Mouse (Mus musculus): ENCODE results near the gene Tagln2. TPM values are rescaled to one million over a fixed set of nuclear protein-coding genes. Genes with fewer than 3 reads are reported as not detected.

The Tagln2 gene
- polyA plus RNA-seq (2014; fragmentation: Nextera tagmentation; extraction: Ambion mirVana): 25.7 and 43.5 TPM in 2 replicates

GRCm38 (mm10) chr1:172499765-172500441 is at the start of gene Tagln2:
Gene Tagln2, plus strand, starts transcription at chr1:172500047.
- Histone ChIP-seq H3K4me2 (ENCODE audit: low read length) (peak within 1 kb of the TSS; percentile 52), H3K9ac (replicated peaks; ENCODE audit: low read length) (peak within 1 kb of the TSS; percentile 17; the same call in 1 of the 2 replicates), H3K27me3 (ENCODE audit: control insufficient read depth, insufficient read depth, low read length) (peaks cover 37% of the 10 kb centered on the region; the same call in 1 of the 2 replicates), H3K9me3 (ENCODE audit: control insufficient read depth, low read length) (no peaks in the 10 kb centered on the region), H3K36me3 (ENCODE audit: control insufficient read depth, insufficient read depth, low read length) (peaks cover 36% of the 10 kb centered on the region), H3K4me1 (ENCODE audit: control insufficient read depth, insufficient read depth, low read length) (peaks cover 37% of the 10 kb centered on the region), H3K27ac (replicated peaks; ENCODE audit: low read depth, low read length) (peak within 1 kb of the TSS; percentile 4; the same call in 1 of the 2 replicates), H3K4me3 (replicated peaks; ENCODE audit: low read depth, low read length) (peak within 1 kb of the TSS; percentile 32)
- ATAC-seq (ENCODE audit: low FRiP score, low TSS enrichment): peak; percentile 37
- DNase-seq: peak; percentile 70
- WGBS: 2% methylated on average over 30 of the region's 30 CpGs

DNA sequence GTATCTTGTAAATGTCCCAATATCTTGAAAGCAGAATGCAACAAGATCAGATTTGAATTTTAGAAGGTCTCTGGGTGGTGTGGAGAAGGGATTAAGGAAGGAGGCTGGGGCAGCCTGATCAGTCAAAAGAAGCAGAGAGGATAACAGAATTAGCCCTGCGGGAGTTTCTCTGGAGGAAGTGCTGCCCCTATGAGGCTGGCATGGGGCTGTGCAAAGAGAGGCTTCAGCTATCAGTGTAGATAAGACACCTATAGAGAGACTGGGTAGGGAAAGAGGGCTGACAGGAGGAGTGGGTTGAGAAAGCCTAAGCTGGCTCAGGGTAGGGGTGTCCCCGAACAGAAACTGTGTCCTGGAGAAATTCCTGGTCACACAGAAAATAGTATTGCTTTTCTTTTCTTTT is 49.6 kb upstream of the Tagln2 start:
- H3K9me3 ChIP-seq (ENCODE audit: control insufficient read depth, low read length): no peaks in the 10 kb centered on the region
- ATAC-seq (ENCODE audit: low FRiP score, low TSS enrichment): no peak
- no peaks in the 10 kb centered on the region for H3K36me3 ChIP-seq (ENCODE audit: control insufficient read depth, insufficient read depth, low read length)
- no peaks in the 10 kb centered on the region for H3K27me3 ChIP-seq (ENCODE audit: control insufficient read depth, insufficient read depth, low read length)
- no peaks in the 10 kb centered on the region for H3K4me1 ChIP-seq (ENCODE audit: control insufficient read depth, insufficient read depth, low read length)
- no peak overlapping the region for H3K4me2 ChIP-seq (ENCODE audit: low read length)
- DNase-seq: peak; percentile 17
- no peak overlapping the region for H3K27ac ChIP-seq (replicated peaks; ENCODE audit: low read depth, low read length)
- WGBS: 17% methylated on average over 2 of the region's 2 CpGs
- no peak overlapping the region for H3K9ac ChIP-seq (replicated peaks; ENCODE audit: low read length)
- no peak overlapping the region for H3K4me3 ChIP-seq (replicated peaks; ENCODE audit: low read depth, low read length)

GRCm38 (mm10) chr1:172450848-172451470 is 48.9 kb upstream of the Tagln2 start:
- WGBS: 34% methylated on average over 17 of the region's 17 CpGs
- Histone ChIP-seq H3K4me2 (ENCODE audit: low read length) (no peak overlapping the region), H3K9ac (replicated peaks; ENCODE audit: low read length) (no peak overlapping the region), H3K36me3 (ENCODE audit: control insufficient read depth, insufficient read depth, low read length) (no peaks in the 10 kb centered on the region), H3K27ac (replicated peaks; ENCODE audit: low read depth, low read length) (no peak overlapping the region), H3K4me3 (replicated peaks; ENCODE audit: low read depth, low read length) (no peak overlapping the region), H3K4me1 (ENCODE audit: control insufficient read depth, insufficient read depth, low read length) (no peaks in the 10 kb centered on the region), H3K9me3 (ENCODE audit: control insufficient read depth, low read length) (no peaks in the 10 kb centered on the region), H3K27me3 (ENCODE audit: control insufficient read depth, insufficient read depth, low read length) (no peaks in the 10 kb centered on the region)
- DNase-seq: no peak
- ATAC-seq (ENCODE audit: low FRiP score, low TSS enrichment): no peak

GRCm38 (mm10) chr1:172452911-172453310 is 46.9 kb upstream of the Tagln2 start:
- ATAC-seq (ENCODE audit: low FRiP score, low TSS enrichment) (no peak), DNase-seq (no peak)
- Histone ChIP-seq H3K36me3 (ENCODE audit: control insufficient read depth, insufficient read depth, low read length) (no peaks in the 10 kb centered on the region), H3K4me3 (replicated peaks; ENCODE audit: low read depth, low read length) (no peak overlapping the region), H3K4me1 (ENCODE audit: control insufficient read depth, insufficient read depth, low read length) (no peaks in the 10 kb centered on the region), H3K9me3 (ENCODE audit: control insufficient read depth, low read length) (no peaks in the 10 kb centered on the region), H3K27ac (replicated peaks; ENCODE audit: low read depth, low read length) (no peak overlapping the region), H3K27me3 (ENCODE audit: control insufficient read depth, insufficient read depth, low read length) (no peaks in the 10 kb centered on the region), H3K9ac (replicated peaks; ENCODE audit: low read length) (no peak overlapping the region), H3K4me2 (ENCODE audit: low read length) (no peak overlapping the region)
- WGBS: 88% methylated on average over 2 of the region's 2 CpGs

DNA sequence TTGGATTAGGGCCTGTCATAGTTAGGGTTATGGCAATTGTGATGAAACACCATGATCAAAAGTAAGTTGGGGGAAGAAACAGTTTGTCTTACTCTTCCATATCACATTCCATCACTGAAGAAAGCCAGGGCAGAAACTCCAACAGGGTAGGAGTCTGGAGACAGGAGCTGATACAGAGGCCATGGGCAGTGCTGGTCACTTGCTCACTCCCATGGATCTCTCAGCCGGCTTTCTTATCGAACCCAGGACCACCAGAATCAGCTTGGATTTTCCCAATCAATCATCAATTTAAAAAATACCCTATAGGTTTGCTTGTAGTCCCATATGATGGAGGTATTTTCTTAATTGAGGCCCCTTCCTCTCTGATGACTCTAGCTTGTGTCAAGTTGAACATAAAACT is 46.0 kb upstream of the Tagln2 start:
- H3K27me3 ChIP-seq (ENCODE audit: control insufficient read depth, insufficient read depth, low read length): no peaks in the 10 kb centered on the region
- H3K4me1 ChIP-seq (ENCODE audit: control insufficient read depth, insufficient read depth, low read length): no peaks in the 10 kb centered on the region
- 91% methylated on average over 2 of the region's 2 CpGs for WGBS
- no peak overlapping the region for H3K9ac ChIP-seq (replicated peaks; ENCODE audit: low read length)
- H3K36me3 ChIP-seq (ENCODE audit: control insufficient read depth, insufficient read depth, low read length): no peaks in the 10 kb centered on the region
- H3K4me3 ChIP-seq (replicated peaks; ENCODE audit: low read depth, low read length): no peak overlapping the region
- H3K27ac ChIP-seq (replicated peaks; ENCODE audit: low read depth, low read length): no peak overlapping the region
- no peak overlapping the region for H3K4me2 ChIP-seq (ENCODE audit: low read length)
- no peak for DNase-seq
- ATAC-seq (ENCODE audit: low FRiP score, low TSS enrichment): no peak
- no peaks in the 10 kb centered on the region for H3K9me3 ChIP-seq (ENCODE audit: control insufficient read depth, low read length)

DNA sequence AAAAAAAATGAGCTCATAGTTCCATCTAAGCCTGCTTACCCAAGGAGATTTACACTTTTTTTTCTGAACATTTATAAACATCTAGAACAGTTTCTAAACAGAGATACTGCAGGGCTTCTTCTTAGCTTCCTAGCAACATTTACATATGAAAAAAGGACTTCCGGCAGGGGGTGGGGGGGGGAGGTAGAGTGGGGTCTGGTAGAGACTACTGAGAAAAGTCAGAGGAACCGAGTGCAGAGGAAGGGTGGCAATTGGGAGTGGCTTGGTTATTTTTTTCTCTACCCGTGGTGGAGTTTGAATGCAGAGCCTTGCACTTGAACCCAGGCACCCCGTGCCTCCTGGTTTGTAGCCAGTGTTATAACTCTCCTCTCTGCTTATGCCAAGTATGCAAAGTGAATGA is 44.4 kb upstream of the Tagln2 start:
- WGBS: 10% methylated on average over 4 of the region's 4 CpGs
- no peak overlapping the region for H3K9ac ChIP-seq (replicated peaks; ENCODE audit: low read length)
- no peak overlapping the region for H3K4me3 ChIP-seq (replicated peaks; ENCODE audit: low read depth, low read length)
- H3K4me1 ChIP-seq (ENCODE audit: control insufficient read depth, insufficient read depth, low read length): no peaks in the 10 kb centered on the region
- no peak overlapping the region for H3K27ac ChIP-seq (replicated peaks; ENCODE audit: low read depth, low read length)
- no peaks in the 10 kb centered on the region for H3K9me3 ChIP-seq (ENCODE audit: control insufficient read depth, low read length)
- H3K27me3 ChIP-seq (ENCODE audit: control insufficient read depth, insufficient read depth, low read length): no peaks in the 10 kb centered on the region
- ATAC-seq (ENCODE audit: low FRiP score, low TSS enrichment) (no peak), DNase-seq (no peak)
- no peak overlapping the region for H3K4me2 ChIP-seq (ENCODE audit: low read length)
- H3K36me3 ChIP-seq (ENCODE audit: control insufficient read depth, insufficient read depth, low read length): no peaks in the 10 kb centered on the region

DNA sequence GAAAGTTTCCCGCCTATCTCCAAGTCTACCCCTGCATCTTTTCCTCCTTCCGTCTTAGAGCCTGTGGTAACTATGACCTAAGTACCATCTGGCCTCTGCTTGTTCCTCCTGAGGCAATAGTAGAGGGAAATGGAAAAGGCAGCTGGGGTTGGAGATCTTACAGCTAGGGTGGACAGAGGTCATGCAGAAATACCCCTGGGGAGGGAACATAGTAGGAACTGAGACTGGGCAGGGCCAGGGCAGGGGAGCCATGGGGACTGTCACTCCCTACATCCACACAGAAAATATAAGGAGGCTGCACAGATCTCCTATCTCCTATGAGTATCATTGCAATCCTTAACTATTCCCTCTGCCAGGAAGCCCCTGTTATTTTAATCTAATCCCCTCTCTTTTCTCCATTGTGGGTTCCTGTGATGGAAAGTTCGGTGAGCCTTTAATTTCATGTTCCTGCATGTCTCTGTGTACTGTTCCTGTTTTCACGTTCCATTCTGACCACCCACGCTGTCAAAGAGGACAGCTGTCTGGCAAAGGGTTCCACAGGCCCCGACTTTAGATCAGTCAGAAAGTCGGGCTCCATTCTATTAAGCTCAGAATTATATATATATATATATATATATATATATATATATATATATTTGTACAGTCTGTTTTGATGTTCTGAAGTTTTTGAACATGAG is 43.7 kb upstream of the Tagln2 start:
- H3K9me3 ChIP-seq (ENCODE audit: control insufficient read depth, low read length): no peaks in the 10 kb centered on the region
- H3K4me2 ChIP-seq (ENCODE audit: low read length): no peak overlapping the region
- H3K27me3 ChIP-seq (ENCODE audit: control insufficient read depth, insufficient read depth, low read length): no peaks in the 10 kb centered on the region
- no peak overlapping the region for H3K27ac ChIP-seq (replicated peaks; ENCODE audit: low read depth, low read length)
- no peak overlapping the region for H3K9ac ChIP-seq (replicated peaks; ENCODE audit: low read length)
- WGBS: 80% methylated on average over 7 of the region's 7 CpGs
- no peak overlapping the region for H3K4me3 ChIP-seq (replicated peaks; ENCODE audit: low read depth, low read length)
- ATAC-seq (ENCODE audit: low FRiP score, low TSS enrichment) (no peak), DNase-seq (no peak)
- H3K36me3 ChIP-seq (ENCODE audit: control insufficient read depth, insufficient read depth, low read length): no peaks in the 10 kb centered on the region
- H3K4me1 ChIP-seq (ENCODE audit: control insufficient read depth, insufficient read depth, low read length): no peaks in the 10 kb centered on the region

DNA sequence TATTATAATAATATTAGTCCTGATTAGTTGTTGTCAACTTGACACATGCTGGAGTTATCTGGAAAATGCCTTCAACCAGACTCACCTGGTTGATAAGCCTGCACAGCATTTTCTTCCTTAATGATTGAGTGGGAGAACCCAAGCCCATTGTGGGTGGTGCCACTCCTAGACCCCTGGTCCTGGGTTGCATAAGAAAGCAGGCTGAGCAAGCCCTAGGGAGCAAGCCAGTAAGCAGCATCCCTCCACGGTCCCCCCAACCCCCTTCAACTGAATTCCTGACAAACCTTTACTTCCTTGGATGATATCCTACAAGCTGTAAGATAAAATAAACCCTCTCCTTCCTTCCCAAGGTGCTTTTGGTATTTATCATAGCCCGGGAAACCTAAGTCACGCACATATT is 42.7 kb upstream of the Tagln2 start:
- H3K27ac ChIP-seq (replicated peaks; ENCODE audit: low read depth, low read length): no peak overlapping the region
- H3K27me3 ChIP-seq (ENCODE audit: control insufficient read depth, insufficient read depth, low read length): no peaks in the 10 kb centered on the region
- DNase-seq (no peak), ATAC-seq (ENCODE audit: low FRiP score, low TSS enrichment) (no peak)
- no peak overlapping the region for H3K4me2 ChIP-seq (ENCODE audit: low read length)
- H3K4me3 ChIP-seq (replicated peaks; ENCODE audit: low read depth, low read length): no peak overlapping the region
- 89% methylated on average over 3 of the region's 3 CpGs for WGBS
- H3K9ac ChIP-seq (replicated peaks; ENCODE audit: low read length): no peak overlapping the region
- H3K36me3 ChIP-seq (ENCODE audit: control insufficient read depth, insufficient read depth, low read length): no peaks in the 10 kb centered on the region
- H3K4me1 ChIP-seq (ENCODE audit: control insufficient read depth, insufficient read depth, low read length): no peaks in the 10 kb centered on the region
- no peaks in the 10 kb centered on the region for H3K9me3 ChIP-seq (ENCODE audit: control insufficient read depth, low read length)

Data from midbrain, embryonic 14.5 days (tissue).